Mouse (Mus musculus) lung, postnatal 0 days (tissue): ENCODE results near the gene Prrc2b. TPM values are rescaled to one million over a fixed set of nuclear protein-coding genes. Genes with fewer than 3 reads are reported as not detected.

ENCODE experiments used
- ATAC-seq: fragments of 200-750 bp; cut with Nextera tagmentation; 2 replicates; pipeline ENCODE4 v1.8.0; 2017; ENCODE audit warnings: moderate library complexity
- DNase-seq: peaks from one replicate; pipeline ENCODE4 v3.0.0-alpha.2; 2016; ENCODE audit warnings: low spot score
- H3K27ac ChIP-seq: fragments of 300-500 bp; sonication (generic); 2 replicates; pipeline ENCODE4 v1.5.1; 2014; ENCODE audit warnings: antibody characterized with exemption, mild to moderate bottlenecking, low read length, mixed read lengths
- H3K27me3 ChIP-seq: fragments of 300-500 bp; sonication (generic); replicated peaks from 2 replicates; pipeline ENCODE4 v1.6.1; 2014; ENCODE audit warnings: low read length, mixed read lengths; ENCODE audit not compliant: insufficient read depth
- H3K36me3 ChIP-seq: fragments of 300-500 bp; sonication (generic); 2 replicates; pipeline ENCODE4 v1.6.1; 2014; ENCODE audit warnings: low read length, mixed read lengths; ENCODE audit not compliant: insufficient read depth
- H3K4me1 ChIP-seq: fragments of 300-500 bp; sonication (generic); 2 replicates; pipeline ENCODE4 v1.6.1; 2014; ENCODE audit warnings: antibody characterized with exemption, low read depth, low read length, mixed read lengths; ENCODE audit not compliant: insufficient read depth
- H3K4me2 ChIP-seq: fragments of 300-500 bp; sonication (generic); replicated peaks from 2 replicates; pipeline ENCODE4 v1.6.1; 2014; ENCODE audit warnings: low read depth, mild to moderate bottlenecking, low read length, moderate library complexity, mixed read lengths
- H3K4me3 ChIP-seq: fragments of 300-500 bp; sonication (generic); 2 replicates; pipeline ENCODE4 v1.5.1; 2014; ENCODE audit warnings: low read depth, low read length
- H3K9ac ChIP-seq: fragments of 300-500 bp; sonication (generic); replicated peaks from 2 replicates; pipeline ENCODE4 v1.6.1; 2014; ENCODE audit warnings: low read depth, mild to moderate bottlenecking
- H3K9me3 ChIP-seq: fragments of 300-500 bp; sonication (generic); 2 replicates; pipeline ENCODE4 v1.6.1; 2016; ENCODE audit warnings: low read length, mixed read lengths
- CTCF ChIP-seq: IDR thresholded peaks from 2 replicates; pipeline ENCODE4 v1.5.1; 2016; ENCODE audit warnings: antibody characterized with exemption, mild to moderate bottlenecking
- EP300 ChIP-seq: IDR thresholded peaks from 2 replicates; pipeline ENCODE4 v1.6.1; 2016; ENCODE audit warnings: antibody characterized with exemption, mild to moderate bottlenecking, control low read depth
- WGBS: fragments of 180-500 bp; shearing (Covaris S2); extraction: QIAGEN DNeasy Blood & Tissue Kit; methylation state at CpG from one replicate; pipeline ENCODE4 v1.1.7; 2014; 5-methylcytosine and 5-hydroxymethylcytosine counted together
- microRNA-seq: library from miRNA; unstranded; fragments of <30 nt; microRNA quantifications from one replicate; pipeline ENCODE4, GENCODE M21; 2016
- polyA plus RNA-seq: library from polyadenylated mRNA; unstranded; fragments of >200 nt; fragmentation: Nextera tagmentation; extraction: Ambion mirVana; gene quantifications from 2 replicates; pipeline ENCODE4 v1.2.1, GENCODE M21; 2015

Prrc2b gene
- polyA plus RNA-seq, 1 experiment from 2014 or later: 21.2 TPM

DNA sequence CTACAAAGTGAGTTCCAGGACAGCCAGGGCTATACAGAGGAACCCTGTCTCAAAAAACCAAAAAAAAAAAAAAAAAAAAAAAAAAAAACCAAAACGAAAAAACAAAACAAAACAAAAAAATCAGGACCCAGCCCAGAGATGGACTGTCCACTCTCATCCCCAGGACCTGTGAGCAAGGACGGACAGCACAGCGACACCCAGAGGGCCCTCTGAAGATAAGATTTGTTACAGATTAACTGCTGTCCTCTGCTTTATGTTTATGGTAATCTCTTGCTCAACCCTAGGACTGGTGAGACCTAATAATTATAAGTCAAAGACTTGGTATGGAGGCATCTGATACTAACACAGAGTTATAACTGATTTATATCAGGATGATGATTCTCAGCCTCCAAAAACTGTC is 124.9 kb downstream of the Prrc2b start:
- DNase-seq (no peak), ATAC-seq (no peak)
- Histone ChIP-seq H3K27me3 (no peaks in the 10 kb centered on the region), H3K27ac (no peak overlapping the region), H3K4me1 (no peaks in the 10 kb centered on the region), H3K9me3 (no peaks in the 10 kb centered on the region), H3K4me2 (no peak overlapping the region), H3K4me3 (no peak overlapping the region), H3K36me3 (peaks cover 19% of the 10 kb centered on the region), H3K9ac (no peak overlapping the region)
- TF ChIP-seq EP300: no peak
- 0 out of 2 replicates have a peak, but pooled peaks have one; percentile 11 for TF ChIP-seq CTCF
- WGBS: 59% methylated on average over 3 of the region's 3 CpGs

DNA sequence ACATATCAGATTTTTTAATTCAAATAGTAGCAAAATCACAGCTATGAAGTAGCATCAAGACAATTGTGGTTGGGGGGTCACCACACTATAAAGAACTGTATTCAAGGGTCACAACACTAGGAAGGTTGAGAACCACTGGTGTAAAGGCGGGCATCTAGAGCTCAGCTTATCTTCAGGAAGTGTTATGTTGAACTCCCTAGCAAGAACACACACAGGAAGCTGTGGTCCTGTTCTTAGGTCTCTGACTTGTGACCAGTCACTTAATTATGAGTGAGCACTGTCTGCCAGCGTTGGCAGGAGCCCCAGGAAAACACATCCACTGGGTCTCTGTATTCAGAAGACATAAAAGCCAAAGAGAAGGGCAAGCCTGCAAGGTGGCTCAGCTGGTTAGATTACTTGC is 131.4 kb downstream of the Prrc2b start:
- no peak for ATAC-seq
- no peak for TF ChIP-seq CTCF
- no peak for TF ChIP-seq EP300
- Histone ChIP-seq H3K4me2 (no peak overlapping the region), H3K9me3 (no peaks in the 10 kb centered on the region), H3K9ac (no peak overlapping the region), H3K36me3 (peaks cover 19% of the 10 kb centered on the region), H3K4me3 (no peak overlapping the region), H3K27me3 (no peaks in the 10 kb centered on the region), H3K27ac (no peak overlapping the region), H3K4me1 (0 out of 2 replicates have a peak, but pooled peaks cover 3% of the 10 kb centered on the region)
- DNase-seq: no peak
- WGBS: 86% methylated on average over 2 of the region's 2 CpGs

DNA sequence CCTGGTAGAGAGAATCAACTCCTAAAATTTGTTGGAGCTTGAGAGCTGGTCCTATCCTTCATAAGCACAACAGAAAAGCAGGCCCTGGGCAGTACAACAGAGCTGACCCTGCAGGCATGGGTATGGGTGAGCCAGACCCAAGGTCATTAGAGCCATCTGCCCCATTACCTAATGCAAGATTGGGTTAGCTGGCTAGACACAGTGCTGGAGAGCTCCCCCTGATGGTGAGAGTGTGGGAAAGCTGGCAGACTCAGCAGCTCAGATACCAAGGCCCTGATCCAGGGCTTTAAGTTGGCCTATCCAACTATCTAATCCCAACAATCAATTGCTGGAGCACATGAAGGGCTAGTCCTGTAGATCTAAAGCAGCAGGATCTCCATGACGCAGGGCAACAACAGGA is 131.8 kb downstream of the Prrc2b start:
- H3K36me3 ChIP-seq: peaks cover 19% of the 10 kb centered on the region
- 0 out of 2 replicates have a peak, but pooled peaks have one; percentile 25 for ATAC-seq
- H3K27ac ChIP-seq: no peak overlapping the region
- no peaks in the 10 kb centered on the region for H3K9me3 ChIP-seq
- no peak overlapping the region for H3K4me2 ChIP-seq
- no peak overlapping the region for H3K4me3 ChIP-seq
- H3K9ac ChIP-seq: no peak overlapping the region
- peak; percentile 71 for DNase-seq
- no peaks in the 10 kb centered on the region for H3K27me3 ChIP-seq
- 0 out of 2 replicates have a peak, but pooled peaks cover 3% of the 10 kb centered on the region for H3K4me1 ChIP-seq
- TF ChIP-seq CTCF (peak; percentile 79), EP300 (no peak)
- 87% methylated on average over 1 of the region's 1 CpGs for WGBS

DNA sequence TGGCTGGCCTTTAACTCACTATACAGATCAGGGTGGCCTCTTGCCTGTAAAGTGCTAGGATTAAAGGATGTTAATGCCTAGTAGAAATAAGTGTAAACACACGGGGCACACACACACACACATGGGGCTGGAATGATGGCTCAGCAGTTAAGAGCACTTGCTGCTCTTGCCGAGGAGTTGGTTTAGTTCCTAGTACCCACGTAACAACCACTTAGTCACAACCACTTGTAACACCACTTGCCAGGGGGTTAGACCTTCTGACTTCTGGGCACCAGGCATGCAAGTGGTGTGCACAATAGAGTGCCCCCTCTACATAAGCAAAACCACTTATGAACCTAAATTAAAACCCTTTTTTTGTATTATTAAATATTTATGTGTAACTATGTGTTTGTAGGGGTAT is 133.1 kb downstream of the Prrc2b start:
- 0 out of 2 replicates have a peak overlapping the region, but pooled peaks have one; percentile 57 for H3K27ac ChIP-seq
- WGBS: 45% methylated on average over 3 of the region's 3 CpGs
- no peak overlapping the region for H3K4me2 ChIP-seq
- no peak overlapping the region for H3K4me3 ChIP-seq
- TF ChIP-seq EP300 (no peak), CTCF (no peak)
- H3K9me3 ChIP-seq: no peaks in the 10 kb centered on the region
- ATAC-seq: peak; percentile 12
- peaks cover 3% of the 10 kb centered on the region; the same call in 1 of the 2 replicates for H3K4me1 ChIP-seq
- no peak overlapping the region for H3K9ac ChIP-seq
- H3K27me3 ChIP-seq: no peaks in the 10 kb centered on the region
- peaks cover 11% of the 10 kb centered on the region for H3K36me3 ChIP-seq
- DNase-seq: peak; percentile 74

Small RNA genes lying within 50 kb of the gene (microRNA-seq; reads per million reads assigned to microRNA genes)
- gene Gm27805: not detected

Other genes starting within 250 kb of the Prrc2b start
- gene Aif1l, start 200.9 kb upstream of the Prrc2b start, polyA plus RNA-seq: 11.7 and 12.6 TPM in 2 replicates
- gene Nup214, start 176.6 kb upstream of the Prrc2b start, polyA plus RNA-seq: 57.1 and 65.6 TPM in 2 replicates
- gene Fam78a, start 66.2 kb upstream of the Prrc2b start, polyA plus RNA-seq: 2.5 TPM in 2 replicates
- 2.4 and 2.5 TPM in 2 replicates for gene Plpp7, start 55.6 kb upstream of the Prrc2b start, polyA plus RNA-seq
- gene Pomt1, start 85.5 kb downstream of the Prrc2b start, polyA plus RNA-seq: 9.2 TPM in 2 replicates
- 50.9 and 57.7 TPM in 2 replicates for gene Uck1, start 109.1 kb downstream of the Prrc2b start, polyA plus RNA-seq
- gene Golga2, start 136.3 kb downstream of the Prrc2b start, polyA plus RNA-seq: 20.0 and 21.9 TPM in 2 replicates
- gene Swi5, start 137.0 kb downstream of the Prrc2b start, polyA plus RNA-seq: 290 and 299 TPM in 2 replicates
- 20.1 and 20.4 TPM in 2 replicates for gene Ciz1, start 201.2 kb downstream of the Prrc2b start, polyA plus RNA-seq
- 5.0 and 5.1 TPM in 2 replicates for gene Dnm1, start 202.3 kb downstream of the Prrc2b start, polyA plus RNA-seq
- 73.4 and 78.1 TPM in 2 replicates for gene 1110008P14Rik, start 230.9 kb downstream of the Prrc2b start, polyA plus RNA-seq
- gene Lcn2, start 237.2 kb downstream of the Prrc2b start, polyA plus RNA-seq: 223 and 355 TPM in 2 replicates
- gene Ptges2, start 244.8 kb downstream of the Prrc2b start, polyA plus RNA-seq: 21.8 and 22.9 TPM in 2 replicates